Mouse (Mus musculus) CH12.LX (cell line): ENCODE data around the gene Ubl5. TPM values are rescaled to one million over a fixed set of nuclear protein-coding genes. Genes with fewer than 3 reads are reported as not detected.

Experiments
- DNase-seq: peaks from one replicate; pipeline ENCODE4 v3.0.0-alpha.2; 2013; ENCODE audit errors: extremely low read depth
- H3K27ac ChIP-seq: 2 replicates; pipeline ENCODE4 v1.5.1; 2012; ENCODE audit warnings: low read depth, mild to moderate bottlenecking, control low read depth, moderate library complexity; ENCODE audit not compliant: insufficient read depth
- H3K27me3 ChIP-seq: replicated peaks from 2 replicates; pipeline ENCODE3; 2012; ENCODE audit warnings: inconsistent platforms
- H3K36me3 ChIP-seq, 2 experiments: replicated peaks in 1 of 2; 2 replicates each; pipeline versions ENCODE3 to v1.6.1; 2012; ENCODE audit warnings: inconsistent platforms in 1 of 2, low read length in 1 of 2, mild to moderate bottlenecking in 1 of 2, mixed read lengths in 1 of 2, moderate library complexity in 1 of 2; ENCODE audit not compliant: control insufficient read depth in 1 of 2, insufficient read depth in 1 of 2
- H3K4me1 ChIP-seq, 2 experiments: 2 replicates each; pipeline ENCODE4 v1.6.1; 2012; ENCODE audit warnings: inconsistent platforms in 1 of 2, moderate library complexity in 1 of 2; ENCODE audit not compliant: insufficient read depth in 2 of 2, control insufficient read depth in 1 of 2
- H3K4me2 ChIP-seq: 2 replicates; pipeline ENCODE4 v1.6.1; 2012; ENCODE audit warnings: low read depth, mild to moderate bottlenecking, control low read depth; ENCODE audit not compliant: poor library complexity, insufficient read depth, severe bottlenecking
- H3K4me3 ChIP-seq, 3 experiments: fragments of 150-350 bp in 1 of 3; sonication (generic) in 1 of 3; replicated peaks in 1 of 3; 2 replicates each; pipeline versions ENCODE3 to v1.5.1; 2011 to 2012; ENCODE audit warnings: low read depth in 2 of 3, low read length in 2 of 3, mild to moderate bottlenecking in 2 of 3, moderate library complexity in 2 of 3, control low read depth in 1 of 3, improper control_type of control experiment in 1 of 3, inconsistent platforms in 1 of 3, mixed read lengths in 1 of 3; ENCODE audit not compliant: poor library complexity in 1 of 3
- H3K79me2 ChIP-seq: replicated peaks from 2 replicates; pipeline ENCODE4 v1.6.1; 2012; ENCODE audit warnings: mild to moderate bottlenecking, moderate library complexity; ENCODE audit not compliant: control insufficient read depth, poor library complexity, insufficient read depth, severe bottlenecking; ENCODE audit errors: extremely low read depth
- H3K9ac ChIP-seq: 2 replicates; pipeline ENCODE4 v1.6.1; 2012; ENCODE audit warnings: low read depth, mild to moderate bottlenecking, control low read depth, moderate library complexity; ENCODE audit not compliant: insufficient read depth
- H3K9me3 ChIP-seq: replicated peaks from 2 replicates; pipeline ENCODE3; 2012; ENCODE audit warnings: low read length, inconsistent platforms, mixed read lengths
- CTCF ChIP-seq, 2 experiments: IDR thresholded peaks in 1 of 2; conservative IDR thresholded peaks in 1 of 2; 2 replicates each; pipeline ENCODE4 v1.5.1; 2011 to 2012; ENCODE audit warnings: low read depth in 2 of 2, low read length in 2 of 2, improper control_type of control experiment in 1 of 2, inconsistent platforms in 1 of 2, mild to moderate bottlenecking in 1 of 2, moderate library complexity in 1 of 2
- ELF1 ChIP-seq: IDR thresholded peaks from 2 replicates; pipeline ENCODE4 v1.6.1; 2014; ENCODE audit warnings: low read depth, mild to moderate bottlenecking, inconsistent platforms, low read length, improper control_type of control experiment
- EP300 ChIP-seq: IDR thresholded peaks from 2 replicates; pipeline ENCODE4 v1.6.1; 2011; ENCODE audit warnings: low read length, improper control_type of control experiment
- GABPA ChIP-seq: IDR thresholded peaks from 2 replicates; pipeline ENCODE4 v1.6.1; 2012; ENCODE audit warnings: low read depth, low read length, improper control_type of control experiment, inconsistent platforms; ENCODE audit not compliant: insufficient replicate concordance
- HCFC1 ChIP-seq: IDR thresholded peaks from 2 replicates; pipeline ENCODE4 v1.6.1; 2012; ENCODE audit warnings: low read depth, mild to moderate bottlenecking, inconsistent platforms, low read length, improper control_type of control experiment
- IRF4 ChIP-seq: IDR thresholded peaks from 2 replicates; pipeline ENCODE4 v1.6.1; 2014; ENCODE audit warnings: low read depth, mild to moderate bottlenecking, inconsistent platforms, low read length, improper control_type of control experiment
- JUN ChIP-seq: IDR thresholded peaks from 2 replicates; pipeline ENCODE4 v1.6.1; 2011; ENCODE audit warnings: low read depth, mild to moderate bottlenecking, low read length, improper control_type of control experiment, moderate library complexity; ENCODE audit not compliant: insufficient read depth
- KAT2A ChIP-seq: IDR thresholded peaks from 2 replicates; pipeline ENCODE4 v1.6.1; 2012; ENCODE audit warnings: low read length, improper control_type of control experiment, inconsistent platforms; ENCODE audit not compliant: insufficient replicate concordance
- MAFK ChIP-seq: IDR thresholded peaks from 2 replicates; pipeline ENCODE4 v1.6.1; 2011; ENCODE audit warnings: low read length, improper control_type of control experiment; ENCODE audit not compliant: insufficient replicate concordance
- MAX ChIP-seq: IDR thresholded peaks from 2 replicates; pipeline ENCODE4 v1.6.1; 2011; ENCODE audit warnings: low read length, improper control_type of control experiment
- MAZ ChIP-seq: IDR thresholded peaks from 2 replicates; pipeline ENCODE4 v1.6.1; 2012; ENCODE audit warnings: low read depth, mild to moderate bottlenecking, inconsistent platforms, low read length, improper control_type of control experiment, moderate library complexity
- MYC ChIP-seq: IDR thresholded peaks from 2 replicates; pipeline ENCODE4 v1.6.1; 2011; ENCODE audit warnings: low read depth, mild to moderate bottlenecking, improper control_type of control experiment, low read length
- NELFE ChIP-seq: IDR thresholded peaks from 2 replicates; pipeline ENCODE4 v1.6.1; 2011; ENCODE audit warnings: low read depth, low read length, improper control_type of control experiment
- NRF1 ChIP-seq: IDR thresholded peaks from 2 replicates; pipeline ENCODE4 v1.6.1; 2014; ENCODE audit warnings: low read depth, mild to moderate bottlenecking, inconsistent platforms, low read length, improper control_type of control experiment, moderate library complexity
- POLR2A ChIP-seq: IDR thresholded peaks from 2 replicates; pipeline ENCODE4 v1.6.1; 2011; ENCODE audit warnings: low read depth, mild to moderate bottlenecking, improper control_type of control experiment, low read length
- POLR2AphosphoS2 ChIP-seq: IDR thresholded peaks from 2 replicates; pipeline ENCODE4 v1.6.1; 2011; ENCODE audit warnings: low read depth, low read length, improper control_type of control experiment
- RCOR1 ChIP-seq: conservative IDR thresholded peaks from 2 replicates; pipeline ENCODE4 v1.6.1; 2012; ENCODE audit warnings: low read depth, mild to moderate bottlenecking, inconsistent platforms, low read length, improper control_type of control experiment
- TCF12 ChIP-seq: IDR thresholded peaks from 2 replicates; pipeline ENCODE4 v1.6.1; 2014; ENCODE audit warnings: low read depth, mild to moderate bottlenecking, inconsistent platforms, low read length, improper control_type of control experiment
- UBTF ChIP-seq: IDR thresholded peaks from 2 replicates; pipeline ENCODE4 v1.6.1; 2012; ENCODE audit warnings: low read depth, mild to moderate bottlenecking, inconsistent platforms, low read length, improper control_type of control experiment, moderate library complexity
- ZC3H11A ChIP-seq: IDR thresholded peaks from 2 replicates; pipeline ENCODE4 v1.6.1; 2012; ENCODE audit warnings: low read depth, mild to moderate bottlenecking, inconsistent platforms, low read length, improper control_type of control experiment
- dilution Hi-C: fragments of 300-500 bp; cut with MboI; formaldehyde crosslinking; loops from 2 replicates; pipeline ENCODE4 v1.14.3; 2020; ENCODE audit warnings: low sequenced_read_pairs; ENCODE audit not compliant: extremely low pct_unique_long_range_greater_than_20kb, extremely low pct_ligation_motif_present
- in situ Hi-C: fragments of 300-500 bp; cut with MboI; formaldehyde crosslinking; loops from 3 replicates; pipeline ENCODE4 v1.14.3; 2019; ENCODE audit warnings: low sequenced_read_pairs, low pct_ligation_motif_present, low pct_unique_long_range_greater_than_20kb, mixed read lengths
- polyA plus RNA-seq: library from polyadenylated mRNA; unstranded; fragments of >175 nt; gene quantifications from 2 replicates; pipeline ENCODE4 v1.2.1, GENCODE M21; 2012; ENCODE audit warnings: low read depth; ENCODE audit not compliant: insufficient read length
- total RNA-seq, 2 experiments: library from RNA; depleted of rRNA; stranded (reverse); fragments of 300-350 nt in 1 of 2; fragments of >200 nt in 1 of 2; gene quantifications; 2 replicates each; pipeline ENCODE4 v1.2.3; 2012 to 2014

Gene Ubl5
- total and polyA plus RNA-seq, 3 experiments: 155 to 328 (median 291) TPM

GRCm38 (mm10) chr9:20636790-20637189 lies 5.9 kb upstream of the Ubl5 start:
- peaks cover 11% of the 10 kb centered on the region for H3K79me2 ChIP-seq
- dilution Hi-C loops: no loop called here
- no peak overlapping the region for H3K4me2 ChIP-seq
- peaks cover 17 to 41% of the 10 kb centered on the region in 2 experiments for H3K36me3 ChIP-seq
- H3K9me3 ChIP-seq: peaks cover 7% of the 10 kb centered on the region
- DNase-seq: no peak
- peaks cover 9 to 53% of the 10 kb centered on the region in 2 experiments for H3K4me1 ChIP-seq
- in situ Hi-C loops: no loop called here
- no peak overlapping the region for H3K27ac ChIP-seq
- no peak overlapping the region for H3K9ac ChIP-seq
- no peak overlapping the region for H3K4me3 ChIP-seq
- no peaks in the 10 kb centered on the region for H3K27me3 ChIP-seq
- TF ChIP-seq GABPA: no peak
- TF ChIP-seq MAZ: no peak
- no peak for TF ChIP-seq IRF4
- TF ChIP-seq HCFC1: no peak
- TF ChIP-seq CTCF (conservative IDR thresholded peaks at IDR 0.05 in 1 of 2, IDR thresholded peaks at IDR 0.05 in 1 of 2; ENCODE audit: low read depth in 2 of 2, low read length in 2 of 2): no peak

- H3K9ac ChIP-seq: no peak overlapping the region
- no peak for DNase-seq
- H3K9me3 ChIP-seq: no peaks in the 10 kb centered on the region
- H3K36me3 ChIP-seq: peaks cover 17 to 44% of the 10 kb centered on the region in 2 experiments
- in situ Hi-C loops (no loop called here), dilution Hi-C loops (no loop called here)
- no peak overlapping the region for H3K4me2 ChIP-seq
- peaks cover 25% of the 10 kb centered on the region for H3K79me2 ChIP-seq
- H3K4me1 ChIP-seq: peaks cover 9 to 58% of the 10 kb centered on the region in 2 experiments
- H3K27ac ChIP-seq: no peak overlapping the region
- TF ChIP-seq TCF12 (no peak), IRF4 (no peak), EP300 (no peak), MAX (no peak), JUN (no peak), POLR2AphosphoS2 (no peak), ELF1 (no peak), UBTF (no peak), RCOR1 (no peak)
- H3K4me3 ChIP-seq: no peak overlapping the region
- H3K27me3 ChIP-seq: no peaks in the 10 kb centered on the region
Measured at GRCm38 (mm10) chr9:20638552-20638951, 4.1 kb upstream of the Ubl5 start.

- no peak overlapping the region for H3K4me3 ChIP-seq
- DNase-seq: no peak
- H3K9ac ChIP-seq: no peak overlapping the region
- dilution Hi-C loops: no loop called here
- TF ChIP-seq MYC (no peak), UBTF (no peak), POLR2A (no peak), NELFE (no peak), KAT2A (no peak), ZC3H11A (no peak), NRF1 (no peak), RCOR1 (no peak), MAFK (no peak), IRF4 (no peak)
- H3K4me1 ChIP-seq: peaks cover 9 to 55% of the 10 kb centered on the region in 2 experiments
- H3K79me2 ChIP-seq: peaks cover 34% of the 10 kb centered on the region
- no peaks in the 10 kb centered on the region for H3K9me3 ChIP-seq
- no peak overlapping the region for H3K4me2 ChIP-seq
- in situ Hi-C loops: no loop called here
- no peak overlapping the region for H3K27ac ChIP-seq
- H3K36me3 ChIP-seq: peaks cover 17 to 44% of the 10 kb centered on the region in 2 experiments
- no peaks in the 10 kb centered on the region for H3K27me3 ChIP-seq
Measured at GRCm38 (mm10) chr9:20639486-20639885, 3.2 kb upstream of the Ubl5 start.
